Mouse (Mus musculus) midbrain, embryonic 11.5 days (tissue): ENCODE data around the gene Prpf8. TPM values are rescaled to one million over a fixed set of nuclear protein-coding genes. Genes with fewer than 3 reads are reported as not detected.
A peak's percentile ranks its signal among the peaks of the same experiment; 100 is the strongest.

Experiments used
- ATAC-seq: fragments of 200-750 bp; cut with Nextera tagmentation; 2 replicates; pipeline ENCODE4 v1.8.0; 2017; ENCODE audit warnings: moderate TSS enrichment, moderate library complexity; ENCODE audit not compliant: low FRiP score
- DNase-seq: peaks from one replicate; pipeline ENCODE4 v3.0.0; 2015; ENCODE audit warnings: low spot score; ENCODE audit errors: missing footprints
- H3K27ac ChIP-seq: fragments of 300-500 bp; sonication (generic); 2 replicates; pipeline ENCODE4 v1.5.1; 2014; ENCODE audit warnings: low read depth, low read length
- H3K27me3 ChIP-seq: fragments of 300-500 bp; sonication (generic); 2 replicates; pipeline ENCODE4 v1.6.1; 2014; ENCODE audit warnings: mild to moderate bottlenecking, low read length, moderate library complexity, mixed read lengths; ENCODE audit not compliant: control insufficient read depth, insufficient read depth
- H3K36me3 ChIP-seq: fragments of 300-500 bp; sonication (generic); 2 replicates; pipeline ENCODE4 v1.6.1; 2014; ENCODE audit warnings: mild to moderate bottlenecking, low read length, moderate library complexity, mixed read lengths; ENCODE audit not compliant: control insufficient read depth, insufficient read depth
- H3K4me1 ChIP-seq: fragments of 300-500 bp; sonication (generic); 2 replicates; pipeline ENCODE4 v1.6.1; 2014; ENCODE audit warnings: low read length; ENCODE audit not compliant: control insufficient read depth, insufficient read depth
- H3K4me2 ChIP-seq: fragments of 300-500 bp; sonication (generic); 2 replicates; pipeline ENCODE4 v1.6.1; 2014; ENCODE audit warnings: mild to moderate bottlenecking, moderate library complexity
- H3K4me3 ChIP-seq: fragments of 300-500 bp; sonication (generic); 2 replicates; pipeline ENCODE4 v1.5.1; 2014; ENCODE audit warnings: low read depth, low read length
- H3K9ac ChIP-seq: fragments of 300-500 bp; sonication (generic); 2 replicates; pipeline ENCODE4 v1.6.1; 2014; ENCODE audit warnings: low read length
- H3K9me3 ChIP-seq: fragments of 300-500 bp; sonication (generic); 2 replicates; pipeline ENCODE4 v1.6.1; 2016; ENCODE audit warnings: low read length; ENCODE audit not compliant: control insufficient read depth
- WGBS: fragments of 180-500 bp; shearing (Covaris S2); extraction: QIAGEN DNeasy Blood & Tissue Kit; methylation state at CpG from one replicate; pipeline ENCODE4 v1.1.7; 2014; 5-methylcytosine and 5-hydroxymethylcytosine counted together
- polyA plus RNA-seq: library from polyadenylated mRNA; unstranded; fragments of >200 nt; fragmentation: Nextera tagmentation; extraction: Ambion mirVana; gene quantifications from 2 replicates; pipeline ENCODE4 v1.2.1, GENCODE M21; 2014

Prpf8 gene
- polyA plus RNA-seq, 1 experiment from 2014 or later: 100.0 TPM

- Histone ChIP-seq H3K36me3 (no peaks in the 10 kb centered on the region), H3K27ac (0 out of 2 replicates have a peak overlapping the region, but pooled peaks have one; percentile 6), H3K4me1 (no peaks in the 10 kb centered on the region), H3K9ac (no peak overlapping the region), H3K9me3 (no peaks in the 10 kb centered on the region), H3K27me3 (no peaks in the 10 kb centered on the region), H3K4me2 (no peak overlapping the region), H3K4me3 (no peak overlapping the region)
- no peak for ATAC-seq
- no peak for DNase-seq
- 88% methylated on average over 8 of the region's 8 CpGs for WGBS
Observed at GRCm38 (mm10) chr11:75540209-75540608, 53.6 kb downstream of the Prpf8 start.

DNA sequence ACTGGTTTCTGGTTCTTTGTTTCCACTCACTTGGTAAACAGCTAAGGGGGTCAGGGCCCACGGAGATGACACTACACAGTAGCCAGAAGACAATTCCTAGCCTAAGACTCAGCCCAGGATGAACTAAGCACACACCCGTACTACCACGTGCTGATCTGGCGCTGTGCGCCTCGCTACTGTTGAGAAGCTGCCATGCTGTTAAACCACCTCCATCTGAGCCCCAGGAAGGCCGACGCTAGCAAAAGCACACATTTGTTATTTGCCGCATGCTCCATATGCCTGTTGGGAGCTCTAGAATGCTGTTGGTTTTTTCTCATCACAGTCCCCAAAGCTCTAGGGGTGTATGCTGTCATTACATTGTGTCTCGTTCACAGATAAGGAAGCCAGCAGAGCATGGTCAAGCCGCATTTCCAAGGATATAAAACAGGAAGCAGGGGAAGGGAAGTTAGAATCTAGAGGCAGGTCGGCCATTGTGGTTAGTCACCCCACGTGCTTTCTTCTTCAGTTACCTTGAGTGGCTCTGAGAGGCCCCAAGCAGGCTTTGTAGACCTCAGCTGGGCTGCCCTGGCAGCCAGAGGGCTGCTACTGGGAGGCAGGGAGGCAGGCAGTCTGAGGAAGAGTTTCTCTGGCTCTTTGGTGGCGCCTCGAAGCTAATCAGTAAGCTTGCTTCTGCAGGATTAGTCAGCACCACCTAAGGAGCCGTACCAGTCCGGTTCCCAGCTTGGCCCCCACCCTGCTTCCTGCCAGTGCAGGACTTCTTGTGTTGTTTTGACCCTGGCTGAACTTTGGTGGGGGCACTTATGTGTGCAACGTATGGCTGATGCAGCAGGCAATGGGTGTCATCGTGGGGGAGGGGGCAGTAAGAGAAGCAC lies 54.3 kb downstream of the Prpf8 start:
- ATAC-seq: no peak
- 72% methylated on average over 19 of the region's 19 CpGs for WGBS

DNA sequence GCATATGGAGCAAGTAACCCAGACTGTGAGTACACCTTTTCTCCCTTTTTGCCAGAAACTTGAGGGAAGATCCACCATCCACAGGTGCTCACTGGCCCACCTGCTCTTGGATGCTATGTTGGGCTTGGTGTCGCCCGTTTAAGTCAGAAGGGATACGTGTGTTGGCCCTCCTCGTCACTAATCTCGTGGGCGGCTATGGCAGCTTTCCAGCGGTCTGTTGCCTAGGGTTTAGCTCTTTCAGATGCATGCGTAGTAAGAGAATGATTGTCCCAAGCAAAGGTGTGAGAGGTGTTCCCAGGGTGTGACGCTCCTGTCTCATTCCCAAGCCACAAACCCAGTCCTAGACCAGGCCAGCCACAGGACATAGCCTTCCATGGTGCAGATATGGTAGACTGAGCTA lies 58.1 kb downstream of the Prpf8 start:
- no peak overlapping the region for H3K27ac ChIP-seq
- WGBS: 88% methylated on average over 9 of the region's 9 CpGs
- no peak overlapping the region for H3K9ac ChIP-seq
- H3K4me2 ChIP-seq: no peak overlapping the region
- DNase-seq (no peak), ATAC-seq (no peak)
- H3K9me3 ChIP-seq: no peaks in the 10 kb centered on the region
- H3K4me3 ChIP-seq: no peak overlapping the region
- no peaks in the 10 kb centered on the region for H3K36me3 ChIP-seq
- no peaks in the 10 kb centered on the region for H3K27me3 ChIP-seq
- no peaks in the 10 kb centered on the region for H3K4me1 ChIP-seq

More for the DNA sequence above, 54.3 kb downstream of the Prpf8 start:
- Histone ChIP-seq H3K27me3 (no peaks in the 10 kb centered on the region), H3K4me3 (no peak overlapping the region), H3K4me1 (no peaks in the 10 kb centered on the region), H3K9me3 (no peaks in the 10 kb centered on the region), H3K27ac (0 out of 2 replicates have a peak overlapping the region, but pooled peaks have one; percentile 6), H3K36me3 (no peaks in the 10 kb centered on the region), H3K9ac (no peak overlapping the region), H3K4me2 (no peak overlapping the region)
- no peak for DNase-seq

DNA sequence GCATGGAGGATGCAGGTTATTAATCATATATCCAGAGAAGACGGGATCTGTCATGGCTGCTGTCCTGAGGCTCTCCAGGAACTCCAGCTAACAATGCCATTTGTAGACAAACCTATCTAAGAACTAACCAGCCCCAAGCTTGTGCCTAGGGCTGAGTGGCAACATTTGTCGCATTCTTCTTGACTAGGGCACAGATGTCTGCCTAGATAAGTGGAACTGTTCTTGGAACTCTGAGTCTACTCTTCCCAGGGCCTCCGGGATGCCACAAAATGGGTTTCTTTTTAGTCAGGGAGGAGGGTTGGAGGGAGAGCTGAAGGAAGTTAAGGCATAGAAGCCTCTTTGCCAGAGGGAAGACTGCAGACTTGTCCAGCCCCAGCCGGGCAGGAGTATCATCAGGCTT lies 59.4 kb downstream of the Prpf8 start:
- no peak for ATAC-seq
- Histone ChIP-seq H3K4me1 (peaks cover 4% of the 10 kb centered on the region; the same call in 1 of the 2 replicates), H3K9ac (no peak overlapping the region), H3K27me3 (no peaks in the 10 kb centered on the region), H3K27ac (no peak overlapping the region), H3K9me3 (no peaks in the 10 kb centered on the region), H3K4me3 (no peak overlapping the region), H3K36me3 (no peaks in the 10 kb centered on the region), H3K4me2 (no peak overlapping the region)
- WGBS: 87% methylated on average over 4 of the region's 4 CpGs
- no peak for DNase-seq

- Histone ChIP-seq H3K4me2 (no peak overlapping the region), H3K4me1 (peaks cover 6% of the 10 kb centered on the region; the same call in 1 of the 2 replicates), H3K36me3 (no peaks in the 10 kb centered on the region), H3K9ac (no peak overlapping the region), H3K27me3 (no peaks in the 10 kb centered on the region), H3K4me3 (no peak overlapping the region), H3K9me3 (no peaks in the 10 kb centered on the region), H3K27ac (no peak overlapping the region)
- WGBS: 66% methylated on average over 5 of the region's 5 CpGs
- no peak for ATAC-seq
- peak; percentile 81 for DNase-seq
Observed at GRCm38 (mm10) chr11:75549658-75550111, 63.1 kb downstream of the Prpf8 start.

DNA sequence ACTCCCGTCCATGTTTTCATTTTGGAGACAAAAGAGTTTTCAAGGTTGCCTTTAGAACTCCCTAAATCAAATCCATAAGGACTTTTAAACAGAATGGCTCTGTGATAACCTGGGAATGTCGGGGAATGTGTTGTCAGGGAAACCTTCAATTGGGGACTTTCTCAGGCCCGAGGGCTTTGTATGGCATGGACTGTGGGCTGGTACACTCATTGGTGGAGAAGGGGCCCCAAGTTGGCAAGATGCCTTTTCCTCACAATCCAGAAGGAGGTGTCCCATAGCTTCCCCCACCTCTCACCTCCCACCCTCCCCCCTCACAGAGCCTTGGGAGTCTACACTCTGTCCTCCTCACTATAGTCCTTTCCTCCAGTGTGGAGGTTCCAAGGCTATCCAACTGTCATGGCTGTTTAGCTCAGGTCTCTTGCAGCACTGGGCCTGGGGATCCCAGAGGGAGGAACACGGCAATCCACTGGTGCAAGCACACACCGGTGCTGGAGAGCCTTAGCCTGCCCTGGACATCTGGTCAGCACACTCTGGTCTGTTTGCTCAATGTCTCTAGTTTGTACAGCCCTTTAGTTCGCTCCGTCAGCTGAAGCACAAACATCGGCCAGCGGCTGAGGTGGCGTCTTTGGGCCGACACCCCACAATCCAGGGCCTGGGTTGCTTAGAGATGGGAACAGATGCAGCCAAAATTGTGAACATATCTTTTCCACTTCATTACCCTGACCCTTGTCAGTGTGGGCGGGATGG lies 63.8 kb downstream of the Prpf8 start:
- Histone ChIP-seq H3K9me3 (no peaks in the 10 kb centered on the region), H3K27ac (no peak overlapping the region; the same call in 1 of the 2 replicates), H3K9ac (no peak overlapping the region), H3K4me1 (peaks cover 6% of the 10 kb centered on the region; the same call in 1 of the 2 replicates), H3K36me3 (no peaks in the 10 kb centered on the region), H3K4me2 (no peak overlapping the region), H3K27me3 (no peaks in the 10 kb centered on the region), H3K4me3 (no peak overlapping the region)
- DNase-seq (peak; percentile 83), ATAC-seq (peak; percentile 19; the same call in 1 of the 2 replicates)
- 66% methylated on average over 12 of the region's 12 CpGs for WGBS

DNA sequence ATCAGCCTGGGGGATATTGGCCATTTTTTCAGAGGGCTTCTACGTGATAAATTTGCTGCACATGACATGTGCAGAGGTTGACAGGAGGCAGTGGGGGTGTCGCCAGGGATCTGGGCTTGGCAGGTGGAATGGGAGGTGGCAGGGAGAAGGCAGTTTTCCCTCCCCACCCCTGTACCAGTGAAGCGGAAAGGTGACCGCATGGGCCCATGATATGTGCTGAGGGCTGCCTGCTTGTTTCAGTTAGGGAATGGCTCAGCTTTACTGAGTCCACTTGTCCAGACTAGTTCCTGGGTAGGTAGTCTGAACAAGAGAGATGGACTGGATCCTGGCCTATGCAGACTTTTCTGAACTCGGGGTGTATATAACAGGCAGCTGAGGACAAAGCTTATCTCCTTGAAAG lies 64.7 kb downstream of the Prpf8 start:
- 88% methylated on average over 5 of the region's 5 CpGs for WGBS
- Histone ChIP-seq H3K4me3 (no peak overlapping the region), H3K27me3 (no peaks in the 10 kb centered on the region), H3K4me1 (peaks cover 6% of the 10 kb centered on the region; the same call in 1 of the 2 replicates), H3K9ac (no peak overlapping the region; the same call in 1 of the 2 replicates), H3K9me3 (no peaks in the 10 kb centered on the region), H3K4me2 (no peak overlapping the region), H3K36me3 (no peaks in the 10 kb centered on the region), H3K27ac (no peak overlapping the region)
- DNase-seq (peak; percentile 28), ATAC-seq (no peak)

GRCm38 (mm10) chr11:75551961-75552441 lies 65.4 kb downstream of the Prpf8 start:
- H3K36me3 ChIP-seq: no peaks in the 10 kb centered on the region
- 83% methylated on average over 9 of the region's 9 CpGs for WGBS
- no peak overlapping the region for H3K4me2 ChIP-seq
- no peak overlapping the region for H3K4me3 ChIP-seq
- H3K27me3 ChIP-seq: no peaks in the 10 kb centered on the region
- no peak overlapping the region for H3K27ac ChIP-seq
- no peak for DNase-seq
- no peaks in the 10 kb centered on the region for H3K9me3 ChIP-seq
- H3K4me1 ChIP-seq: peaks cover 6% of the 10 kb centered on the region; the same call in 1 of the 2 replicates
- no peak for ATAC-seq
- H3K9ac ChIP-seq: no peak overlapping the region
